Mouse (Mus musculus): ENCODE measurements around the gene Itprid2.

GRCm38 (mm10) chr2:79647094-79647493 lies 11.9 kb downstream of the Itprid2 start:
- TF ChIP-seq CTCF (conservative IDR thresholded peaks at IDR 0.05; ENCODE audit: insufficient read depth, insufficient read length, low read depth, low read length) (no peak), POLR2A (IDR thresholded peaks at IDR 0.05; ENCODE audit: low read depth, low read length) (no peak)

Data from kidney, adult 2 months (tissue).